Mouse (Mus musculus) embryonic stem cell, embryonic (primary cell): ENCODE results near the gene Rbpjl.

Experiments used
- CTCF ChIA-PET, 4 experiments: fragments of 300-600 bp in 2 of 4; fragments of 350-600 bp in 2 of 4; sonication (Branson Sonifier 250); formaldehyde crosslinking; loops; one replicate each; lab custom pipeline; 2022; ENCODE audit warnings: inconsistent platforms in 2 of 4; lab: Charles Lee
- POLR2A ChIA-PET, 4 experiments: fragments of 300-600 bp in 2 of 4; fragments of 350-600 bp in 2 of 4; sonication (Branson Sonifier 250); formaldehyde crosslinking; loops; one replicate each; lab custom pipeline; 2022; ENCODE audit warnings: antibody characterized with exemption in 4 of 4, inconsistent platforms in 1 of 4; lab: Charles Lee

Rbpjl gene

DNA sequence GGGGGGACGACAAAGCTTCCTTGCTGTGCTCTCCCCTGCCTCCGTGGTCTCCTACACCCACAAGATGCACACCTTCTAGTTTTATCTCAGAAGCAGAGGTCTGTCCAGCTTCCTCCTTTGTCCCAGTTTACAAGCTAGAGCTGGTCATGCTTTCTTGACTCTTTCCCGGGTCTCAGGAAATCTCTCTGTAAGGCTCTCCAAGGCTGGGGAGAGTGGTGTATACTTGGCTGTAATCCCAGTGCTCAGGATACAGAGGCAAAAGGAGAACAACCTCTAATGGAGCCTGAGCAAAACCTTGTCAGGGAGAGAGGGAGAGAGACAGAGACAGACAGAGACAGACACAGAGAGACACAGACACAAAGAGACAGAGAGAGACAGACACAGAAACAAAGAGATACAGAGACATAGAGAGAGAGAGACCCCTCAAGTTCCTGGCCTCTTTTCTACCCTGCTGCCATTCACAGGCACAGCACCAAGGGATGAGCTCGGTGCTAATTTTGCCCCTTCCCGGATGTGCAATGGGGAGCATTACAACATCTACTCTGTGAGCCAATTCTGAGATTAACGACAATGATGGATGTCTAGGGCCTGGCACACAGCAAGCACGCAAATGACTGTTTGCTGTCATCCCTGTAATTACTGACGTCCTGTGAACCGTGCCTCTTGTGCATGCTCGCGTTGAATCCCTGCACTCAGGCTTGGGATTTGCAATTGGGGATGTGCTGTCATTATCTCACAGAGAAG is 19.1 kb upstream of the Rbpjl start:
- ChIA-PET POLR2A (interaction anchor here in 1 of 4 experiments (1.2 kb wide), 1 partner anchor 10 kb away, joined by 3 read pairs; no protein-coding TSS in a partner anchor), CTCF (interaction anchor here (0.6 to 2.1 kb wide), 6 partner anchors 9 to 849 kb away, joined by 3 to 6 read pairs (median 3); no protein-coding TSS in a partner anchor)

DNA sequence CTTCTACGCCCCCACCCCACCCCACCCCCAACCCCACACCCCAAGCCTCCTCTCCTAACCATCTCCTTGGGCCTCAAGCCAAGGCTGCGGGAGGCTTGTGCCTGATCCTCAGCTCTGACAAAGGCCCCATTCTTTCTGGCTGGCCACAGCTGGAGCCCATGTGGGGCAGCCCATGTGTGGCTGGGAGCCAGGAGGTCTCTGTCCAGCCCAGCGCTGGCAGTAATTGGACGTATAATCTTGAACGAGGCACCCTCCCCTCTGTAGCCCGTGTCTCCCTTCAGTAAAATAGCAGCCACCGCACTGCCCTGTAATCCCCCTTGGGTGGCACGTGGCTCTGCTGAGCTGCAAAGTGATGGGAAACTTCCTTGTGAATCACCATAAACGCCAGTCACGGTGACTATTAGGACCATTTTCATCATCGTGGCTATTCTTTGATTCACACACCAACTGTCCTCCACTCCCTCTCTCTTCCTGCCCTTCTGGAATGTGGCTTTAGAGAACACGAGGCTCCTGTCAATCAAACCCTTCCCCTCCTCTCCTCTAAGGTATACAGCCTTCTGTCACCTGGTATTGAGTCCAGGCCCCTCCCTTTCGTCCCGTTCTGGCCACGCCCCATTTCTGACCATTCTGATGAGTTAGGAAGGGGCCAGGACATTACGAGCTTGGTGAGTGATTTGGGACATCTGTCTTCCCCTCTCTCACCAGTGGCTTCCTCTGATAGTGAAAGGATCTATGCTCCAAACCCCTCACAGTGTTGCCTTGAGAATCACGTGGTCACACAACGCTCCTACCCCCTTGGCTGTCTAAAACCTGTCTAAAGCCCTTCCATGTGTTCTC is 16.8 kb upstream of the Rbpjl start:
- POLR2A ChIA-PET = interaction anchor here in 2 of 4 experiments (0.6 to 1.1 kb wide), 3 partner anchors 13 to 556 kb away, joined by 3 to 4 read pairs (median 3); no protein-coding TSS in a partner anchor
- CTCF ChIA-PET = interaction anchor here (0.5 to 2.7 kb wide), 29 partner anchors 10 to 598 kb away, joined by 3 to 11 read pairs (median 4); partner anchors contain the start of genes Gm20458 (in 1 of the 4), Rbpjl (in 1 of the 4) and Sdc4 (in 1 of the 4)

DNA sequence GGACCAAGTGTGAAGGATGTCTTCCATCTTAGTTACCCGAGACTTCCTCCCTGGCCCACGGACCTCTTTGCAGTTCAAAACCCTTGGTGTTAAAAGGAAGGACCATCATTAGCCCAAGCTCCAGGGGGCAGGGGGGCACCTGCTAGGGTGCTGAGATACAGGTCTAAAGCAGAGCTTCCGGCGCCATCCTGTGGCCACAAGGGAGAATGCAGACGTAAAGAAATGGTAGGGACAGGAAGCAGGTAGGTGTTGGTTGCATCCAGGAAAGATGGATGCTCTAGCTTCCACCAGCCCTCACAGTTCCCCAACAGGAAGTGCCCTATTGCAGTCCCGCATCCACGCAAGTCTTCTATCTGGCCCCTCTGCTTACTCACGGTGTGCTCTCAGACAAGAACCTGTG is 16.0 kb upstream of the Rbpjl start:
- ChIA-PET POLR2A (interaction anchor here in 2 of 4 experiments (0.7 to 1.1 kb wide), 3 partner anchors 12 to 22 kb away, joined by 3 read pairs; no protein-coding TSS in a partner anchor), CTCF (interaction anchor here (0.6 to 2.7 kb wide), 35 partner anchors 9 to 599 kb away, joined by 3 to 13 read pairs (median 4); partner anchors contain the start of genes Gm20458 (in 1 of the 4), Rbpjl (in 1 of the 4), Sdc4 (in 1 of the 4) and Svs4 (in 1 of the 4))

DNA sequence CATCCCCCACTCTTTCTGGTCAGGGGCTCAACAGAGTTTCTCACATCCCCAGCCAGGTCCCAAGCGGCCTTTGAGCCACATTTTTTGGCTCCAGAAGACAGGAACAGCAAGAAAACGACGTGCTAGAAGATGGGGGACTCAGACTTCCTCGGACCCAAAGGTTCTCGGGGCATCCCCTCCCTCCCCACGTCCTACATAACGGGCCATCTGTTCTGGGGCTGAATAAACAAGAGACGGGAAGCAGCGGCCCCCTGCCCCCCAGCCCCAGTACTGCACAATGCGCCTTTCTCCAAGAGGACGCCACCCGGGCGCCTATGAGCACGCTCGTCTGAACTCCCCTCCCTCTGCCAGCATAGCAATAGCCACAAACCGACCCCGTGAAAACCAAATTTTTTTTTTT is 13.9 kb upstream of the Rbpjl start, which contains the start of gene Slpi:
Gene Slpi (minus strand): TSS at position 76 of the 400 bp plus-strand sequence.
- ChIA-PET POLR2A (interaction anchor here (0.6 to 1.7 kb wide), 16 partner anchors 9 to 551 kb away, joined by 3 to 7 read pairs (median 4); partner anchors contain the start of gene Sdc4 (in 1 of the 4)), CTCF (interaction anchor here (0.5 to 3.8 kb wide), 89 partner anchors 8 to 1126 kb away, joined by 3 to 49 read pairs (median 4); partner anchors contain the start of genes Matn4 (in 3 of the 4), Gm20458 (in 2 of the 4), Rbpjl (in 2 of the 4) and Fitm2 (in 1 of the 4))

DNA sequence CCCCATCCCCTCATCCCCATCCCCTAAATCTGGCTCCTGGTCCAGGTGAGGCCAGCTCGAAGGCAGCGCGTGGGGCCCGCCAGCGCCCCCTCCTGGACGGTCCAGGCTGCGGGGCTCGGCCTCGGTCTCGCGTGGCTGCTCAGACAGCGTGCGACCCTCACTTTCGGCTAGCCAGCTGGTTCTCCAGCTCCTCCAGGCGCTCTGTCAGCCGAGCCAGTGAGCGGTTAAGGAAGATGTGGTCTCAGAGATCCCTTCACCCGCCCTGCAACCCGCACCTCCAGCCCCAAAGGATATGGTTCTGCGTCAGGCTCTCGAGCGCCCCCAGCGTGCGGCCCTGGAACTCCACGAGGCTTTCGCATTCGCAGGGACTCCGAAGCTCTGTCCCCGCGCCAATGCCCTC is 13.4 kb upstream of the Rbpjl start:
- POLR2A ChIA-PET = interaction anchor here (0.6 to 1.7 kb wide), 20 partner anchors 9 to 551 kb away, joined by 3 to 7 read pairs (median 3); partner anchors contain the start of genes Sdc4 (in 1 of the 4) and Tomm34 (in 1 of the 4)

DNA sequence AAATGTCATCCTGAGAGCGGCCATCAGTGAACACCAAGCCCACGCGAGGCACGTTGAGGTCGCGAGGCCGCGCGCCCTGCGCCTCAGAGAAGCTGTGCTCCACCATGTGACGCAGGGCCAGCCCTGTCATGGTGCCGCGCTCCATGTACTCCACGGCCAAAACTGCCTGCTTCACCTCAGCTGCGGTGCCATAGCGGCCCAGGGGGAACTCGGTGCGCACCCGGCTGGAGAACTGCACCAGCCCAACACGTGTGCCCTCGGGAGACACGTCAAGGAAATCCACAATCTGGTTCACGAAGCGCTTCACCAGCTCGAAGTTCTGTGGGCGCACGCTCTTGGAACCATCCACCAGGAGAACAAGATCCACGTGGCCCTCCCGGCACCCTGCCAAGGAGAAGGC is 9.8 kb upstream of the Rbpjl start:
- ChIA-PET CTCF (interaction anchor here in 3 of 4 experiments (0.6 to 2.8 kb wide), 12 partner anchors 9 to 400 kb away, joined by 3 to 21 read pairs (median 4); partner anchors contain the start of genes Matn4 (in 1 of the 3) and Rbpjl (in 1 of the 3)), POLR2A (interaction anchor here in 1 of 4 experiments (0.6 to 1.2 kb wide), 7 partner anchors 16 to 1419 kb away, joined by 3 to 4 read pairs (median 3); no protein-coding TSS in a partner anchor)

More for the DNA sequence above, 13.4 kb upstream of the Rbpjl start:
- CTCF ChIA-PET = interaction anchor here (0.5 to 3.8 kb wide), 130 partner anchors 8 to 1125 kb away, joined by 3 to 49 read pairs (median 4); partner anchors contain the start of genes Gm20458 (in 3 of the 4), Matn4 (in 3 of the 4), Rbpjl (in 2 of the 4) and Eppin (in 1 of the 4)

DNA sequence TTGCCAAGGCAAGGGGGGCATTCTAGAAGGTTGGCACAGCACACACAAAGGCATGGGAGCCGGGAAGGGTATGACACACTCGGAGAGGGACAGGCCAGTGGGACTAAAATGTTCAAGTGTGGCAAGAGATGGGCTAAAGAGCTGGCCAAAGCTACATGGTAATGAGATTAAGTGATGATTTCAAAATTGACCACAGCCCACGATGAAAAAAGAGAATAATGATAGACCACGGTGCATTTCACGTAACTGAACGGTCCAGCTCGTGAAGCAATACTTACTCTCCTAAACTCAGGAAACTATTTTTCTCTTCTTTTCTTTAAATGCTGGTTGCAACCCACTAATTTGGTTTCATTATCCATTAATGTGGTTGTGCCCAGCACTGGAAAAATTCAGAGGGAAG is 6.9 kb upstream of the Rbpjl start:
- ChIA-PET CTCF (interaction anchor here in 3 of 4 experiments (0.8 to 1.7 kb wide), 5 partner anchors 9 to 245 kb away, joined by 3 to 7 read pairs (median 3); no protein-coding TSS in a partner anchor), POLR2A (interaction anchor here in 3 of 4 experiments (0.6 to 1.4 kb wide), 3 partner anchors 12 to 47 kb away, joined by 4 to 5 read pairs (median 5); partner anchors contain the start of gene Sdc4 (in 1 of the 3))

DNA sequence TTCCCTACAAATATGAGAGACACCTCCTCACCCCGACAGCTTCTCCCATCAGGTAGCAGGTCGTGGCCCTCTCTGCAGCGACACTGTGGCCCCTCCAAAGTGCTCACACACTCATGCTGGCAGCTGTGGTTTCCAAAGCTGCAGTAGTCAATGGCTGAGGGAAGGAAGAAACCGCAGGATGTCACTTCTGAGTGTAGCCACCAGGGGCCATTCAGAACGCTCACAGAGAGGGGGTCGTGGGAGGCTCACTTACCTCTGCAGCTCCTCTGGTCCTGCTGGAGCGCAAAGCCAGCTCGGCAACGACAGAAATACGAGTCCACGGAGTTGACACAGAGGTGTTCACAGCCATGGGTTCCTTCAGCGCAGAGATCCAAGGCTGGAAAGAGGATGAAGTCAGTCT is 6.0 kb upstream of the Rbpjl start:
- POLR2A ChIA-PET = interaction anchor here in 2 of 4 experiments (1.2 to 1.4 kb wide), 2 partner anchors 11 to 46 kb away, joined by 4 to 5 read pairs; partner anchors contain the start of gene Sdc4 (in 1 of the 2)
- CTCF ChIA-PET = interaction anchor here (0.5 to 1.7 kb wide), 7 partner anchors 10 to 244 kb away, joined by 3 to 7 read pairs (median 4); no protein-coding TSS in a partner anchor

DNA sequence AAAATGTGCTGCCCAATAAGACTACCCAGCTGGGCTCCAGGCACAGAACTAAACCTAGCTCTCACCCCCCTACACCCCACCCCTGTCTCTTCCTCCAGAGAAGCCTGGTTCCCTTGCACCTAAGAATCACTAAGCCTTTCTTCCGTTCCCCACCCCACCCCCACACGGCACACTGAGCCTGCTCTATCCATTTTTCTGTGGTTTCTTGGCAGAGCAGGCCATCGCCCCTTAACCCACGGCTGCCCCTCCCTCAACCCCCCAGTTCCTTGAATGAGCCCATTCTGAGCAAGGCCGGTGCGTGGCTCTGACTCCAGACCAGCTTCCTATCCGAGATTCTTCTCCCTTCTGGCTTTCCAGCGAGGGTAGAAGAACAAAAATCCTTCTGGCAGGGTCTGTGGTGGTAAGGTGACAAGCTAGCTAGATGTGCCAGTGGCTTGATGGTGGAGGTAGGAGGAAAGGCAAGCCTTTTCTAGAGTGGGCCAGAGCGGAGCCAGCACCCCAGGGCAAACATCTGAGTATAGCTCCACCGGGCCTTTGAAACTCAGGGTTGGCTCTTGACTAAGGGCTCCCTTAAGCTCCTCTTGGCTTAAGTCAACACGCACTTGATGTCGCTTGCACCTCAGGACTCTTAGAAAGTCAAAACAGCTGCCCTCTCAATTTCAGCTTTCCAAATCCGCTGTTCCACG is 598 bp downstream of the Rbpjl start:
- CTCF ChIA-PET = interaction anchor here (0.5 to 4.8 kb wide), 38 partner anchors 10 to 745 kb away, joined by 3 to 49 read pairs (median 4); partner anchors contain the start of genes Slpi (in 2 of the 4), Pkig (in 1 of the 4), Wfdc10 (in 1 of the 4) and Wfdc9 (in 1 of the 4)
- POLR2A ChIA-PET = interaction anchor here (0.5 to 3.2 kb wide), 32 partner anchors 8 to 940 kb away, joined by 3 to 12 read pairs (median 4); partner anchors contain the start of genes Gm20458 (in 2 of the 4), Sdc4 (in 1 of the 4), Slpi (in 1 of the 4) and Sys1 (in 1 of the 4)

DNA sequence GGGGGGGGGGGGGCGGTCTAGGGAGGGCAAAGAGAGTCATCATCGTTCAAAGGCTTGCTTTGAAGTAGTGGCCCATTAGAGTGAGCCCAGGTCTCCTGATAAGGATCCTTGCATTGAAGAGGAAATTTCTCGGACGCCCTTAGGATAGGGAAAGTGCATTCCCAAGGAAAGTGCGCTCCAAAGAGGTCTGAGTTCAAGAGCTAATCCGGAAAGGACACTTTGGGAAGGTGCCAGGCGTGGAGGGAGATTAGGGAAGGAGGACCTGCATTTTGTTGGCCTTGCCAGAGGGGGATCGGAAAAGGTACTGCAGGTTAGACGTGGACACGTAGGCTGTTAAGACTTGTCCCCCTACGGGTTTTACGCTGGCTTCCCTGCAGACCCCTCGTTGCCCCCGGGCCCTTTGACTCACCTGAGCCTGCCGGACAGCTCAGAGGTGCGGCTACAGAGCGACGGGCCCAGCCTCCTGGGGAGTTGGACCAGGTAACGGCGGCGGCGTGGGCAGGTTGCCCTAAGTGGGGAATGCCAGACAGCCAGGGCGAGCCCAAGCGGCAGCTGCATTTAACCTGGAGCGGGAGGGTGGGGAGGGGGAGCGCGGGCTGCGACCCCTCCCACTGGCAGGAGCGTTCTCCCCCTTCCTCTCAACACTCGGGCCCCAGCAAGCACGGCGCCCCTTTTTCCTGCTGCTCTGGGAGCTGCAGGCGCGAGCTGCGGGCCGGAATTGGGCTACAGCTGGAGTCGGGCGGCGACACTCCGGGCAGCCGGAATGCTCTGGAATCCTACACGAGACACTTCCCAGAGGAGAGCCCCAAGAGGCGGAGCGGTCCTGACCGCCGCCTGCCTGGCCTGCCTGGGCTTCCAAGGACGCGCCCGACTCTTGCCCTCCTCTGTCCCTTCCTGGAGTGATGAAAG is 1.4 kb downstream of the Rbpjl start:
- CTCF ChIA-PET = interaction anchor here (0.5 to 4.8 kb wide), 47 partner anchors 9 to 1069 kb away, joined by 3 to 49 read pairs (median 4); partner anchors contain the start of genes Slpi (in 3 of the 4), Wfdc10 (in 2 of the 4), Wfdc9 (in 2 of the 4) and Gm20458 (in 1 of the 4)

DNA sequence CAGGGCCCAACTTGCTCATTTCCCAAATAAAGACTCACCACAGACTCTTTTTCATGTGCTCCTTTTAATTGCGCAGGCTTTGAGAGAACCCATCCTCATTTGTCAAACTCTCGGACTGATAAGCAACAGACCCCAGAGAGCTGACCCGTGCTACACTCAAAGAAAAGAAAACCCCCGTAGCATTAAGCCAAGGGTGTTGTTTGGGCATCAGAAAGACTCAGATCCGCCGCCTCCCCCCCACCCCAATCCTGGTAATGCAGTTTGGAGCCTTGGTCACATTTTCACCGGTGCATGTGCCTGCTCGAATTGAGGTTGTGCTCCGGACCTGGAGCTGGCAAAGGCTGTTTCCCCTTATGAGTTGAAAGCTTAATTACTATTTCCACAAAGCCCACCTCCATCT is 2.1 kb downstream of the Rbpjl start, which contains the start of gene Matn4:
Gene Matn4 (minus strand): TSS at position 101 of the 400 bp plus-strand sequence.
- CTCF ChIA-PET = interaction anchor here (0.5 to 4.8 kb wide), 27 partner anchors 9 to 1004 kb away, joined by 3 to 49 read pairs (median 5); partner anchors contain the start of genes Slpi (in 3 of the 4) and Gm20458 (in 1 of the 4)

More for the DNA sequence above, 1.4 kb downstream of the Rbpjl start:
- POLR2A ChIA-PET = interaction anchor here (0.5 to 3.2 kb wide), 37 partner anchors 9 to 939 kb away, joined by 3 to 12 read pairs (median 4); partner anchors contain the start of genes Gm20458 (in 2 of the 4), Sdc4 (in 1 of the 4), Slpi (in 1 of the 4) and Sys1 (in 1 of the 4)

DNA sequence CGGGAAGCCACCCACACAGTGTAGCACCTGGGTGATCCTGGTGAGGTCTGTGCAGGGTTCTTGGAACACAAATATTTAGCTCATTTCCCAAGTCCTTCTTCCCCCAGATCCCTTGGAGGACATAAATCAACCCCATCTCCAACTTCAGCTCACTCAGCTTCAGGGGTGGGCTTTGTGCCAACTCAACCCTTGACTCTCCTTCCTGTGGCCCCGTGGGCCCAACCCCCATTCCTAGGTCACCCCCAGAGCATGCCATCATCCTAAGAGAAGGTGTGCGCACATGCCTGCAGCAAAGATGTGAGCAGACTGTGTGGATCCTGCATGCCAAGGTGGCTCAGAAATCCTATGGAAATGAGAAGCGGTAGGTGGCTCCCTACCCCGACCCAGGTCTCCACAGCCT is 2.6 kb downstream of the Rbpjl start:
- POLR2A ChIA-PET = interaction anchor here in 2 of 4 experiments (0.9 to 3.2 kb wide), 8 partner anchors 11 to 186 kb away, joined by 3 to 12 read pairs (median 4); partner anchors contain the start of gene Sdc4 (in 1 of the 2)
- CTCF ChIA-PET = interaction anchor here (0.5 to 4.8 kb wide), 14 partner anchors 12 to 880 kb away, joined by 3 to 49 read pairs (median 4); partner anchors contain the start of gene Slpi (in 2 of the 4)

More for the DNA sequence above, 2.1 kb downstream of the Rbpjl start, which contains the start of gene Matn4:
- POLR2A ChIA-PET = interaction anchor here in 2 of 4 experiments (0.9 to 3.2 kb wide), 13 partner anchors 8 to 334 kb away, joined by 3 to 12 read pairs (median 4); partner anchors contain the start of genes Sdc4 (in 1 of the 2), Sys1 (in 1 of the 2) and Tomm34 (in 1 of the 2)

DNA sequence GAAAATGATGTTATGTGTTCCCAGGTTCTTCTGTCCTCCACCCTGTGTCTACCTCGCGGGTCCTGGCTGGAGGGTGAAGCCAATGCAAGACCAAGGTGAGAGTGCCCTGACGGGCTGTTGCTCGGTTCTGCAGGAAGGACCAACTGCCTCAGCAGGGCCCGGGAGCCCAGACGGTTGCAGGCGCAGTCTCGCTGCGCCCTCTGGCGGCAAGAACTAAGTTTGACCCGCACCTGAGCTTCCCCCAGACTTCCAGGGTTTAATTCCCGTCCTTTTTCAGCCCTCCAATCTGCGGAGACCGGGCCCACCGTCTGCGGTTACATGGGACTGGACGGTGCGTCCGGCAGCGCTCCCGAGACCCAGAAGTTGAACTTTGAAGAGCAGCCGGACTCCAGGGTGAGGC is 4.8 kb downstream of the Rbpjl start:
- POLR2A ChIA-PET = interaction anchor here in 3 of 4 experiments (0.6 to 4.5 kb wide), 7 partner anchors 11 to 114 kb away, joined by 3 to 18 read pairs (median 4); no protein-coding TSS in a partner anchor
- CTCF ChIA-PET = interaction anchor here (0.6 to 4.5 kb wide), 50 partner anchors 9 to 481 kb away, joined by 3 to 30 read pairs (median 4); partner anchors contain the start of genes Slpi (in 3 of the 4), Gm20458 (in 2 of the 4), Sdc4 (in 2 of the 4) and Sys1 (in 1 of the 4)

DNA sequence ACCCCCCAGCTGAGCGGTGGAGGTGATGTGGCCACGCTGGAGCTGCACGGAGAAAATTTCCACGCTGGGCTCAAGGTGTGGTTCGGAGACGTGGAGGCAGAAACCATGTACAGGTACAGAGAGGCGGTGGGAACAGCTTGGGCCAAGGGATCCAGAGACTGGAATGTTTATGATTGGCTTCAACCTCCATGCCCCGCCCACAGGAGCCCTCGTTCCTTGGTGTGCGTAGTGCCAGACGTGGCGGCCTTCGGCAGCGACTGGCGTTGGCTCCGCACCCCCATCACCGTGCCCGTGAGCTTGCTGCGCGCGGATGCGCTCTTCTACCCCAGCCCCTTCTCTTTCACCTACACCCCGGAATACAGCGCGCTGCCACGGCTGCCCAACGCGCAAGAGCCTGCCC is 11.2 kb downstream of the Rbpjl start:
- POLR2A ChIA-PET = interaction anchor here (0.5 to 25.2 kb wide), 7 partner anchors 10 to 107 kb away, joined by 3 to 985 read pairs (median 6); partner anchors contain the start of genes Gm20458 (in 1 of the 4), Matn4 (in 1 of the 4), Sdc4 (in 1 of the 4) and Sys1 (in 1 of the 4)

More for the DNA sequence above, 11.2 kb downstream of the Rbpjl start:
- CTCF ChIA-PET = interaction anchor here in 3 of 4 experiments (0.6 to 2.1 kb wide), 15 partner anchors 10 to 190 kb away, joined by 3 to 9 read pairs (median 4); partner anchors contain the start of genes Matn4 (in 1 of the 3), Rbpjl (in 1 of the 3) and Slpi (in 1 of the 3)
